In the genomic region with DNA sequence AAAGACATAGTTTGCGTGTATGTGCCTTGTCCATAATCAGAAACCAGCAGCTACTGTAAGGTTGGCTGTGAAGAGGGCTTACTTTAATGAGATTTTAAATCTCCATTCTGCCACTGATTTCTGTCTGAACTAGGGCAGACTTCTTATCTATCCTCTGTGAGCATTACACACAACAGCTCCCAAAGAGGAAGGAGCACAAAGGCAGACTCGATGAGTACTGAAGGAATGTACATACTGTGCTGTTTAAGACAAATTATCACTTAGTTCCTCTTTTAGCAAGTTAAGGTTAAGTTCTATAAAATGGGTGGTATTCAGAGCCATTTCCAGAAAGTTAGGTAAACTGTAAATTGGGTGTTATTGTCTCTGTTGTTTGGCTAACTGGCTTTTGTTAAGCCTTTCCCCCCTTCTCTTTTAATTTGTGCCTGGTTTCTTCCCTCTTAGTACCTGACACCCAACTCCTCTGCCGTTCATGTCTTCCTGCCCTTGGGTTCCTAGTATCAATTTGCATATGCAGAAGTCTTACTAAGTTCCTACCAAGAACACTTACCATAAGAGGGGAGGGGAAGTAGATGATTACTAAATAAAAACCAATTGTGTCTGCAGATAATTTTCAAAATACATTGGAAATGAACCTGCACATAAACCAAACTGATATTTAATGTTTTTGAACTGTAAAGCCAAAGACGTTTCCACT, we compare ENCODE assay signal across 27 mouse cellular contexts. TPM values are rescaled to one million over a fixed set of nuclear protein-coding genes. Genes with fewer than 3 reads are reported as not detected.
A peak's percentile ranks its signal among the peaks of the same experiment; 100 is the strongest.
DNase-seq lines count a peak whose midpoint lies in the region; ATAC-seq and TF ChIP-seq lines count a peak whose summit lies in the region.
"Had no signal": no experiment of that assay in that cellular context is flagged by ENCODE, and none has a peak within 500 bp of the region (broad histone marks: within the 10 kb centered on the region; RNA-seq: fewer than 3 reads in every experiment).

No protein-coding gene starts in this region.

- 78% methylated on average over 4 of the region's 4 CpGs for WGBS in hindbrain, embryonic 16.5 days

- peaks cover 16% of the 10 kb centered on the region for H3K36me3 ChIP-seq in ES-Bruce4 (ENCODE audit: control insufficient read depth, insufficient read depth, low read length, poor library complexity, severe bottlenecking)
- peaks cover 15% of the 10 kb centered on the region for H3K36me3 ChIP-seq in hindbrain, embryonic 16.5 days (ENCODE audit: control insufficient read depth, insufficient read depth, low read length)

- no peak for TF ChIP-seq POLR2A in ES-Bruce4 (IDR thresholded peaks at IDR 0.05; ENCODE audit: insufficient read depth, low read length)
- no peak for TF ChIP-seq POLR2A in bone marrow macrophage, adult 2 months (IDR thresholded peaks at IDR 0.05; ENCODE audit: borderline replicate concordance, low read depth, low read length)

- no peak overlapping the region for H3K4me2 ChIP-seq in hindbrain, embryonic 16.5 days (ENCODE audit: low read length)
- H3K4me2 ChIP-seq: embryonic facial prominence, embryonic 13.5 days; heart, embryonic 15.5 days; hindbrain, embryonic 12.5 days; limb, embryonic 15.5 days; midbrain, embryonic 13.5 days had no signal

- TF ChIP-seq CTCF in ES-Bruce4 (IDR thresholded peaks at IDR 0.05; ENCODE audit: low read depth, low read length) = no peak
- no peak for TF ChIP-seq CTCF in bone marrow macrophage, adult 2 months (IDR thresholded peaks at IDR 0.05; ENCODE audit: low read depth, low read length)

- peak; percentile 84 for DNase-seq in A20 (ENCODE audit: low read depth, low spot score)
- no peak for DNase-seq in right cerebral cortex, adult 18-20 months
- DNase-seq in heart, postnatal 10 days = no peak
- DNase-seq: adrenal gland, adult 2 months; cerebellum, adult 11-12 months; gastrocnemius, postnatal 10 days; heart, adult 2 months; layer of hippocampus, postnatal 36 days; lung, adult 2 months; lung, postnatal 4 days; retina, postnatal 1 day; thymus, postnatal 36 days had no signal

- no peaks in the 10 kb centered on the region for H3K9me3 ChIP-seq in ES-Bruce4 (replicated peaks; ENCODE audit: control insufficient read depth, insufficient read depth, low read length, poor library complexity, severe bottlenecking)
- no peaks in the 10 kb centered on the region for H3K9me3 ChIP-seq in hindbrain, embryonic 16.5 days (ENCODE audit: control insufficient read depth, low read length)
- H3K9me3 ChIP-seq: embryonic facial prominence, embryonic 13.5 days; heart, embryonic 15.5 days; hindbrain, embryonic 12.5 days; limb, embryonic 15.5 days; midbrain, embryonic 13.5 days had no signal

- intact Hi-C loops in heart, postnatal 10 days (cut with DNase I) = no loop called here

- H3K4me1 ChIP-seq in ES-Bruce4 (ENCODE audit: control insufficient read depth, insufficient read depth, low read length) = peaks cover 4% of the 10 kb centered on the region
- H3K4me1 ChIP-seq in bone marrow macrophage, adult 2 months (ENCODE audit: control insufficient read depth, insufficient read depth, low read length) = peaks cover 32% of the 10 kb centered on the region
- H3K4me1 ChIP-seq in hindbrain, embryonic 16.5 days (ENCODE audit: control insufficient read depth, insufficient read depth, low read depth, low read length) = no peaks in the 10 kb centered on the region
- H3K4me1 ChIP-seq: heart, embryonic 15.5 days; hindbrain, embryonic 12.5 days; limb, embryonic 15.5 days; midbrain, embryonic 13.5 days had no signal

- peak; percentile 71 for ATAC-seq in megakaryocyte progenitor cell, adult 5-6 weeks (replicated peaks; ENCODE audit: poor library complexity)
- ATAC-seq in hindbrain, embryonic 16.5 days = no peak
- ATAC-seq: intestine, postnatal 0 days; midbrain, embryonic 13.5 days had no signal

- H3K27me3 ChIP-seq in ES-Bruce4 (ENCODE audit: control insufficient read depth, insufficient read depth, low read length, poor library complexity, severe bottlenecking) = no peaks in the 10 kb centered on the region
- no peaks in the 10 kb centered on the region for H3K27me3 ChIP-seq in hindbrain, embryonic 16.5 days (replicated peaks; ENCODE audit: control insufficient read depth, insufficient read depth, low read length)
- H3K27me3 ChIP-seq: embryonic facial prominence, embryonic 13.5 days; heart, embryonic 15.5 days; limb, embryonic 15.5 days had no signal

- TF ChIP-seq EP300 in ES-Bruce4 (IDR thresholded peaks at IDR 0.05; ENCODE audit: insufficient read depth, low read depth, low read length) = no peak

- H3K27ac ChIP-seq in ES-Bruce4 (ENCODE audit: insufficient read depth, low read length) = peak overlapping the region; percentile 93
- peak overlapping the region; percentile 64 for H3K27ac ChIP-seq in bone marrow macrophage, adult 2 months (ENCODE audit: insufficient read depth, low read depth, low read length)
- no peak overlapping the region for H3K27ac ChIP-seq in hindbrain, embryonic 16.5 days (ENCODE audit: low read depth, low read length)
- H3K27ac ChIP-seq: embryonic facial prominence, embryonic 13.5 days; heart, adult 2 months; heart, embryonic 15.5 days; hindbrain, embryonic 12.5 days; kidney, postnatal 0 days; limb, embryonic 15.5 days; midbrain, embryonic 13.5 days; stomach, postnatal 0 days had no signal

- H3K9ac ChIP-seq in ES-Bruce4 (ENCODE audit: low read depth, poor library complexity, severe bottlenecking) = peak overlapping the region; percentile 47; the same call in 1 of the 2 replicates
- H3K9ac ChIP-seq in hindbrain, embryonic 16.5 days (ENCODE audit: low read depth, low read length) = no peak overlapping the region
- H3K9ac ChIP-seq: embryonic facial prominence, embryonic 13.5 days; heart, embryonic 15.5 days; hindbrain, embryonic 12.5 days; limb, embryonic 15.5 days; midbrain, embryonic 13.5 days had no signal

- no peak overlapping the region for H3K4me3 ChIP-seq in ES-Bruce4 (ENCODE audit: low read depth, low read length)
- H3K4me3 ChIP-seq in bone marrow macrophage, adult 2 months (ENCODE audit: insufficient read depth, low read length) = no peak overlapping the region
- H3K4me3 ChIP-seq in hindbrain, embryonic 16.5 days (ENCODE audit: low read length) = no peak overlapping the region
- H3K4me3 ChIP-seq: embryonic facial prominence, embryonic 13.5 days; heart, adult 2 months; heart, embryonic 15.5 days; hindbrain, embryonic 12.5 days; limb, embryonic 15.5 days; midbrain, embryonic 13.5 days; myocyte had no signal

RNA-seq across cellular contexts. Expression of gene Matn3, which starts 5.9 kb away (rescaled TPM):
- 6.1 and 6.6 TPM in 2 replicates for polyA plus RNA-seq in ES-Bruce4 (2011; ENCODE audit: insufficient read depth, insufficient read length, low read depth, missing spikeins)
- not detected in 2 replicates for polyA plus RNA-seq in bone marrow macrophage, adult 2 months (2012; ENCODE audit: insufficient read depth, insufficient read length, missing spikeins)
- total RNA-seq in megakaryocyte progenitor cell, adult 5-6 weeks (2015) = not detected in 2 replicates
- total RNA-seq in megakaryocyte progenitor cell, adult 5-6 weeks (2017) = not detected in 2 replicates
- 0.24 and 0.80 TPM in 2 replicates for polyA plus RNA-seq in hindbrain, embryonic 16.5 days (2015; fragmentation: Nextera tagmentation; extraction: Ambion mirVana)
- total RNA-seq in heart, postnatal 10 days (2021) = under 1 TPM in 1 of 2 experiments, not detected in 1; 0.07 TPM
- total RNA-seq: adrenal gland, adult 2 months; heart, adult 2 months; layer of hippocampus, adult 18-20 months; layer of hippocampus, postnatal 36 days had no signal
- polyA plus RNA-seq: adrenal gland, adult 2 months; heart, adult 2 months; intestine, postnatal 0 days; small intestine, adult 2 months had no signal

RNA-seq across cellular contexts. Expression of gene Laptm4a, which starts 20.4 kb away (rescaled TPM):
- 347 and 371 TPM in 2 replicates for polyA plus RNA-seq in ES-Bruce4 (2011; ENCODE audit: insufficient read depth, insufficient read length, low read depth, missing spikeins)
- polyA plus RNA-seq in bone marrow macrophage, adult 2 months (2012; ENCODE audit: insufficient read depth, insufficient read length, missing spikeins) = 394 and 417 TPM in 2 replicates
- 73.2 and 76.6 TPM in 2 replicates for total RNA-seq in megakaryocyte progenitor cell, adult 5-6 weeks (2015)
- total RNA-seq in megakaryocyte progenitor cell, adult 5-6 weeks (2017) = 111 and 119 TPM in 2 replicates
- polyA plus RNA-seq in hindbrain, embryonic 16.5 days (2015; fragmentation: Nextera tagmentation; extraction: Ambion mirVana) = 205 and 210 TPM in 2 replicates
- 100 to 1,000 TPM; 387 to 411 TPM for total RNA-seq in heart, postnatal 10 days (2021)

RNA-seq across cellular contexts. Expression of gene Wdr35, which starts 31.8 kb away (rescaled TPM):
- 69.6 and 72.4 TPM in 2 replicates for polyA plus RNA-seq in ES-Bruce4 (2011; ENCODE audit: insufficient read depth, insufficient read length, low read depth, missing spikeins)
- polyA plus RNA-seq in bone marrow macrophage, adult 2 months (2012; ENCODE audit: insufficient read depth, insufficient read length, missing spikeins) = 3.2 and 3.4 TPM in 2 replicates
- 1.3 and 1.8 TPM in 2 replicates for total RNA-seq in megakaryocyte progenitor cell, adult 5-6 weeks (2015)
- 0.79 and 3.8 TPM in 2 replicates for total RNA-seq in megakaryocyte progenitor cell, adult 5-6 weeks (2017)
- polyA plus RNA-seq in hindbrain, embryonic 16.5 days (2015; fragmentation: Nextera tagmentation; extraction: Ambion mirVana) = 23.6 and 25.2 TPM in 2 replicates
- total RNA-seq in heart, postnatal 10 days (2021) = 10 to 100 TPM; 13.0 to 14.1 TPM
